Mouse (Mus musculus): Measurements from ENCODE around the gene Zfp335. TPM values are rescaled to one million over a fixed set of nuclear protein-coding genes. Genes with fewer than 3 reads are reported as not detected.
"Not testable (repeated sequence)": the region's sequence is repeated elsewhere in the genome, so short reads cannot be mapped to it uniquely, and the experiment has no call there.

Zfp335 gene
- total RNA-seq, 1 experiment from 2014 or later = 9.1 TPM

DNA sequence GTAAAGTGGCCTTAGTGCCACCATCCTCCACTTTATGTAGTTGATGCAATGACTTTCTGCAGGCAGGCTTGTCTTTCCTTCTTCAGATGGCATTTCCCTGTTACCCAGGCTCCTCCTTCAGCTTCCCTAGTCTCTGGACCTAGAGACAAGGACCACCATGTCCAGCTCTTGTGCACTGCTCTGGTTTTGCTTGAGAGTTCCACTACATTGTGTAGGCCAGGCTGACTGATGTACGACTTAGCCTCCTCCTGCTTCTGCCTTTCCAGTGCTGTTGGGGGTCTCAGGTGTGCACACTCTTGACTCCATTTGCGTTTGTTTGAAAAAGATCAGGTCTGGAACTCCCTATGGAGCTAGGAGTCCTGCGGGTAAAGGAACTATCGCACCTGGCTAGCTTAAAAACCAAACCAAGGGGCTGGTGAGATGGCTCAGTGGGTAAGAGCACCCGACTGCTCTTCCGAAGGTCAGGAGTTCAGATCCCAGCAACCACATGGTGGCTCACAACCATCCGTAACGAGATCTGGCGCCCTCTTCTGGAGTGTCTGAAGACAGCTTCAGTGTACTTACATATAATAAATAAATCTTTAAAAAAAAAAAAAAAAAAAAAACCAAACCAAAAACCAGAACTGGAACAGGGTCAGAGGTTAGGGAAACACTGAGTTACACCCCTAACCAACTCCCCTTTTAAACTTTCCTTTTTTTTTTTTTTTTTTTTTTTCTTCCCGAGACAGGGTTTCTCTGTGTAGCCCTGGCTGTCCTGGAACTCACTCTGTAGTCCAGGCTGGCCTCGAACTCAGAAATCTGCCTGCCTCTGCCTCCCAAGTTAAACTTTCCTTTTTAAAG is 34.0 kb downstream of the Zfp335 start:
- not testable (repeated sequence) for ATAC-seq (replicated peaks; ENCODE audit: insufficient number of reproducible peaks, low FRiP score, low TSS enrichment, poor library complexity, severe bottlenecking)

- not testable (repeated sequence) for ATAC-seq (replicated peaks; ENCODE audit: insufficient number of reproducible peaks, low FRiP score, low TSS enrichment, poor library complexity, severe bottlenecking)
These were observed 35.9 kb downstream of the Zfp335 start for GRCm38 (mm10) chr2:164875648-164876047.

DNA sequence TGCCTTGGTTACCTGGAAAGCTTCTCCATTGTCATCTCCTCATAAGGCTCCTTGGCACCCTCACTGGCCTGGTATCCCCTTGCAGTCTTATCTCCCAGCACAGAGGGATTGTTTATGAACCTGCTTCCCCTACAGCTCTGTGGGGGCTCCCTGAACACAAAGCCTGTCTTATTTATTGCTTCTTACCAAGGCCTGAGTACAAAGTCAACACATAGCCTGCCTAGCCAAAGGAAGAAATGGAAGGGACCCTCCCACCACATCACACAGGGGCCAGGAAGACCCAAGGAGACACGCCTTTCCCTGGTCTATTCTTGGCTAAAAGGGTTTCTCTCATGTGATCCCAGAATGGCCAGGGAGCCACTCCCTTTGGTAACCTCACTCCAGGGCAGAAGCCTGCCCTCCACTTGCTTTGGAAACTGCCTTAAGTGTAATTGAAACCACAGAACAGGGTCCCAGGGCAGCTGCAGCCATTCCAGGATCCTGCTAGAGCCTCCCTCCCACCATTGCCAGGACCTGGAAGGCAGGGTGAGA is 37.3 kb downstream of the Zfp335 start:
- ATAC-seq (replicated peaks; ENCODE audit: insufficient number of reproducible peaks, low FRiP score, low TSS enrichment, poor library complexity, severe bottlenecking) = 0 out of 2 replicates have a peak, but pooled peaks have one; percentile 23

GRCm38 (mm10) chr2:164873621-164874020 is 37.9 kb downstream of the Zfp335 start:
- no peak for ATAC-seq (replicated peaks; ENCODE audit: insufficient number of reproducible peaks, low FRiP score, low TSS enrichment, poor library complexity, severe bottlenecking)

- ATAC-seq (replicated peaks; ENCODE audit: insufficient number of reproducible peaks, low FRiP score, low TSS enrichment, poor library complexity, severe bottlenecking) = no peak
These were observed 39.8 kb downstream of the Zfp335 start for GRCm38 (mm10) chr2:164871602-164872303.

GRCm38 (mm10) chr2:164868491-164868890 is 43.1 kb downstream of the Zfp335 start:
- ATAC-seq (replicated peaks; ENCODE audit: insufficient number of reproducible peaks, low FRiP score, low TSS enrichment, poor library complexity, severe bottlenecking) = peak; percentile 86

GRCm38 (mm10) chr2:164867566-164867965 is 44.0 kb downstream of the Zfp335 start:
- 0 out of 2 replicates have a peak, but pooled peaks have one; percentile 11 for ATAC-seq (replicated peaks; ENCODE audit: insufficient number of reproducible peaks, low FRiP score, low TSS enrichment, poor library complexity, severe bottlenecking)

GRCm38 (mm10) chr2:164866741-164867551 is 44.6 kb downstream of the Zfp335 start:
- peak; percentile 61 for ATAC-seq (replicated peaks; ENCODE audit: insufficient number of reproducible peaks, low FRiP score, low TSS enrichment, poor library complexity, severe bottlenecking)

DNA sequence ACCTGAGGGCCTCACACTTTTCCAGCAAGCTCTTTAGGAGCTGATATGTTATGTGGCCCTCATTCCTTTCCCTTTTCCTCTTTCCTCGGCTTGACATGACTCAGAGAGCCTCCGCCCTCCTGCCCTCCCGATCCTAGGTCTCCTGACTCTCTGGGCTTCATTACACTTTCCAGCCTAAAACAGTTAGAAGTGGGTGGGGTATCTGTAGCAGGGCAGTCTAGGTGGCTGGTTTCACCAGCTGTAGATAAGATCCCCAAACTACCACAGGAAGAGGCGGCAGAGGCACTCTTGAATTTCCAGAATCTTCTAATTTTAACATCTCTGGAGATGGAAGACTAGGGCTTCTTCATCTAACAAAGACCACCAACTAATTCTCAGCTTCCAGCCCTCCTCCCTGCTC is 47.0 kb downstream of the Zfp335 start:
- no peak for ATAC-seq (replicated peaks; ENCODE audit: insufficient number of reproducible peaks, low FRiP score, low TSS enrichment, poor library complexity, severe bottlenecking)

DNA sequence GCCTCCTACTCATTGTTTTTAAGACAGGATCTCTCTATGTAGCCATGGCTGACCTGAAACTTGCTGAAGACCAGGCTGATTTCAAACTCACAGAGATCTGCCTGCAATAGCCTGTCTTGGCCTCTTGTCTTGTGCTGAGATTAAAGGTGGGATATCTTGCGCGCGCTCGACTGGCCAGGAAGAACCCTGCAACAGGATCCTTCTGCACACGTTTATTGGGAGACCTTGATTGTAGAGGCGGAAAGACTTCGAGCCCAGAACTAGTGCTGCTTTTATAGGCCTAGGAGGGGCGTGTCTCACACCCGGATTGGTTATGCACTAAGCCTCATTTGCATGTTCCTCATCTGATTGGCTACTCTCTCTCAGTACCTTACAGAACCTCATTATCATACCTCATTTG is 48.1 kb downstream of the Zfp335 start:
- ATAC-seq (replicated peaks; ENCODE audit: insufficient number of reproducible peaks, low FRiP score, low TSS enrichment, poor library complexity, severe bottlenecking) = not testable (repeated sequence)

- peak; percentile 51 for ATAC-seq (replicated peaks; ENCODE audit: insufficient number of reproducible peaks, low FRiP score, low TSS enrichment, poor library complexity, severe bottlenecking)
These were observed 49.2 kb downstream of the Zfp335 start for GRCm38 (mm10) chr2:164862179-164862861.

GRCm38 (mm10) chr2:164861094-164861493 is 50.5 kb downstream of the Zfp335 start:
- no peak for ATAC-seq (replicated peaks; ENCODE audit: insufficient number of reproducible peaks, low FRiP score, low TSS enrichment, poor library complexity, severe bottlenecking)

- no peak for ATAC-seq (replicated peaks; ENCODE audit: insufficient number of reproducible peaks, low FRiP score, low TSS enrichment, poor library complexity, severe bottlenecking)
These were observed 51.7 kb downstream of the Zfp335 start for GRCm38 (mm10) chr2:164859640-164860432.

DNA sequence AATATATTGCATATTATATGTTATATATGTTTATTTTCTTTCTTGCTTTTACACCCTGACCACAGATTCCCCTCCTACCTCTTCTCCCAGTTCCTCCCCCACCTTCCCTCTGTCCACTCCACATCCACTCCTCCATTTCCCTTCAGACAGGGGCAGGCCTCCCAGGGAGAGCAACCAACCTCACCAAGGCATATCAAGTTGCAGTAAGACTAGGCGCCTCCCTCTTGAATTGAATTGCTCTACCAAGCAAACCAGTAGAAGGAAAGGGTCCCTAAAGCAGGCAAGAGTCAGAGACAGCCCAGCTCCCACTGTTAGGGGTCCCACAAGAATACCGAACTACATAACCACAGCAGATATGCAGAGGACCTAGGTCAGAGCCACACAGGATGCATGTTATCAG is 52.4 kb downstream of the Zfp335 start:
- no peak for ATAC-seq (replicated peaks; ENCODE audit: insufficient number of reproducible peaks, low FRiP score, low TSS enrichment, poor library complexity, severe bottlenecking)

- no peak for ATAC-seq (replicated peaks; ENCODE audit: insufficient number of reproducible peaks, low FRiP score, low TSS enrichment, poor library complexity, severe bottlenecking)
These were observed 53.6 kb downstream of the Zfp335 start for GRCm38 (mm10) chr2:164857842-164858553.

DNA sequence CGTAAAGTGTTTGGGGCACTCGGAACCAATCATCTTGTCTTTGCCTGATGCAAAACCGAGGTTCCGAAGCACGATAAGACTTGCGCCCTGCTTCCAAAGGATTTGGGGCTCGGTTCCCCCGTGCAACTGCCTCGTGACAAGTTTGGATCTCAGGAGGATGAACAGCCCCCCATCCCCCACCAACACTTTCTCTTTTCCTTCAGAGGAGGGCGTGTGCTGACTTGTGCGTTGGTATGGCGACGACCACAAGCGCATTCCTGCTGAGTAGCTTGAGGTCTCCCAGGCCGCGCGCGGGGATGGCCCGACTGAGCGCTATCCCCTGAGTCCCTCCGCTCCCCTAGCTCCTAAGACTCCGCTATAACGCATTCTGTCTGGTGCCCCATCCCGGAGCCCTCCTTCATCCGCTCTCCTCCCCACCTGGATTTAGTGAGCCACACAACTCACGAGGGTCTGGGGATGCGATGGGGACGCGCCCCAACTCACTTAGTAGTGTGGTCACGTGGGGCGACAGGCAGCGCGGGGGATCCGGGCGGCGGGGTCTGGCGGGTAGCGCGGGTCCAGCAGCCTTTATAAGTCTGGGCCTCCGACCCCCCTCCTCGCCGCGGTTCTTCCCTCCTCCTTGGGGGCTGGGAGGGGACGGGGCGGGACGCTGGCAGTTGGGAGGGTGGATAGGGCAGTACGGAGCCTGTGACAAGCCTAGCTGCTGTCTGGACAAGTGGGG is 54.3 kb downstream of the Zfp335 start, which contains the start of gene Pltp:
Gene Pltp, minus strand, starts transcription at position 611 of the 721 bp plus-strand sequence.
- peak; percentile 76 for ATAC-seq (replicated peaks; ENCODE audit: insufficient number of reproducible peaks, low FRiP score, low TSS enrichment, poor library complexity, severe bottlenecking)
